8 mouse cellular contexts compared by ENCODE assay signal in genomic region chr16:8494268-8494667, GRCm38 (mm10). TPM values are rescaled to one million over a fixed set of nuclear protein-coding genes. Genes with fewer than 3 reads are reported as not detected.
DNase-seq lines count a peak whose midpoint lies in the region; ATAC-seq and TF ChIP-seq lines count a peak whose summit lies in the region.

No protein-coding gene starts in this region.

- no peak overlapping the region for H3K4me3 ChIP-seq in heart, postnatal 0 days (ENCODE audit: low read depth, low read length)
- no peak overlapping the region for H3K4me3 ChIP-seq in lung, adult 2 months (replicated peaks; ENCODE audit: extremely low read depth, low read depth, low read length)

- H3K27me3 ChIP-seq in heart, postnatal 0 days (ENCODE audit: control insufficient read depth, insufficient read depth, low read length): no peaks in the 10 kb centered on the region

- peak; percentile 75 for ATAC-seq in erythroblast, adult 5-6 weeks (replicated peaks; ENCODE audit: low FRiP score, poor library complexity, severe bottlenecking)
- peak; percentile 86 for ATAC-seq in heart, postnatal 0 days (ENCODE audit: insufficient read depth, low read depth)

- peak; percentile 35 for DNase-seq in MEL-GATA-1-ER (ENCODE audit: extremely low read depth, low read depth)
- peak; percentile 37 for DNase-seq in brain, embryonic 18.5 days (ENCODE audit: low read depth, low spot score)
- DNase-seq in heart, postnatal 0 days (ENCODE audit: low spot score): peak; percentile 80
- DNase-seq in kidney, postnatal 36 days: peak; percentile 71 to 81
- DNase-seq in lung, adult 2 months: peak; percentile 51
- DNase-seq in ovary, postnatal 36 days (ENCODE audit: low spot score): peak; percentile 60
- peak; percentile 38 to 49 for DNase-seq in thymus, postnatal 36 days

- no peak for TF ChIP-seq EP300 in heart, postnatal 0 days (IDR thresholded peaks at IDR 0.05; ENCODE audit: low read depth)

- no peak overlapping the region for H3K9ac ChIP-seq in heart, postnatal 0 days (replicated peaks; ENCODE audit: low read depth, low read length)

- TF ChIP-seq POLR2A in lung, adult 2 months (IDR thresholded peaks at IDR 0.05; ENCODE audit: borderline replicate concordance, extremely low read depth, low read depth, low read length): no peak

- H3K9me3 ChIP-seq in heart, postnatal 0 days (replicated peaks; ENCODE audit: control insufficient read depth, low read length): no peaks in the 10 kb centered on the region

- H3K36me3 ChIP-seq in heart, postnatal 0 days (replicated peaks; ENCODE audit: control insufficient read depth, insufficient read depth, low read length): peaks cover 8% of the 10 kb centered on the region; the same call in 1 of the 2 replicates

- H3K4me1 ChIP-seq in heart, postnatal 0 days (ENCODE audit: control insufficient read depth, insufficient read depth): no peaks in the 10 kb centered on the region
- no peaks in the 10 kb centered on the region for H3K4me1 ChIP-seq in lung, adult 2 months (ENCODE audit: control insufficient read depth, insufficient read depth, low read length)

- H3K4me2 ChIP-seq in heart, postnatal 0 days (ENCODE audit: low read depth, low read length): no peak overlapping the region

- H3K27ac ChIP-seq in heart, postnatal 0 days (ENCODE audit: low read depth): no peak overlapping the region

- WGBS in heart, postnatal 0 days: 13% methylated on average over 4 of the region's 4 CpGs
- 19% methylated on average over 4 of the region's 4 CpGs for WGBS in lung, adult 2 months

- TF ChIP-seq CTCF in heart, postnatal 0 days (IDR thresholded peaks at IDR 0.05; ENCODE audit: low read depth): peak; percentile 98
- TF ChIP-seq CTCF in lung, adult 2 months (IDR thresholded peaks at IDR 0.05; ENCODE audit: insufficient read depth, low read length): peak; percentile 90

RNA-seq across cellular contexts. Expression of gene Abat, which starts 19.0 kb away (rescaled TPM):
- 2.5 TPM in 1 of 2 replicates, not detected in the other for total RNA-seq in erythroblast, adult 5-6 weeks (2015; ENCODE audit: low replicate concordance)
- total RNA-seq in erythroblast, adult 5-6 weeks (2017; ENCODE audit: low replicate concordance): 1.3 and 2.4 TPM in 2 replicates
- total RNA-seq in heart, postnatal 0 days (2014; rRNA removed; ENCODE audit: low replicate concordance): 15.8 and 28.8 TPM in 2 replicates
- 9.9 TPM in 2 replicates for polyA plus RNA-seq in heart, postnatal 0 days (2015; fragmentation: Nextera tagmentation; extraction: Ambion mirVana)
- 3.2 and 4.2 TPM in 2 replicates for polyA plus RNA-seq in lung, adult 2 months (2012; rRNA removed)

RNA-seq across cellular contexts. Expression of gene Mettl22, which starts 23.7 kb away (rescaled TPM):
- total RNA-seq in erythroblast, adult 5-6 weeks (2015; ENCODE audit: low replicate concordance): 3.7 and 3.8 TPM in 2 replicates
- total RNA-seq in erythroblast, adult 5-6 weeks (2017; ENCODE audit: low replicate concordance): 0.56 and 12.9 TPM in 2 replicates
- total RNA-seq in heart, postnatal 0 days (2014; rRNA removed; ENCODE audit: low replicate concordance): 26.4 and 78.3 TPM in 2 replicates
- 38.7 and 43.4 TPM in 2 replicates for polyA plus RNA-seq in heart, postnatal 0 days (2015; fragmentation: Nextera tagmentation; extraction: Ambion mirVana)
- 16.5 and 24.2 TPM in 2 replicates for polyA plus RNA-seq in lung, adult 2 months (2012; rRNA removed)
